Comparison of ENCODE assay signal across 25 mouse cellular contexts in the genomic region with DNA sequence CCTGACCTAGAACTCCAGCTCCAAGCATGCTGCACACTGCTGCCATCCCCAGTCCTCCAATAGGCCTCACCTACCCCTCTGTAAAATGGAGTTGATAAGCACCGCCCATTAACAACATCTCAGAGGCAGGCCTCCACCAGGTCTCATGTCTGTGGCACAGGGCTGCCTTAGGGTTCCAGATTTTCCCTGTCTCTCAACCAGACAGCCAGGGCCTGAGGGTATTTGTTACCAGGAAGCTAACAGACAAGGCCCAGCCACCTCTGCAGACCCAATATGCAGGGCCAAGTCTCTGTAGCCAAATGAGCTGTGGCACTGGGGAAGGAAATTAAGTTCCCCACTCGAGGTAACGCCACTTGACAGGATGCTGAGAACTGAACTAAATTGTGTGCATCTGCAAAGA. TPM values are rescaled to one million over a fixed set of nuclear protein-coding genes. Genes with fewer than 3 reads are reported as not detected.
DNase-seq lines count a peak whose midpoint lies in the region; ATAC-seq and TF ChIP-seq lines count a peak whose summit lies in the region.
"Had no signal": no experiment of that assay in that cellular context is flagged by ENCODE, and none has a peak within 500 bp of the region (broad histone marks: within the 10 kb centered on the region; RNA-seq: fewer than 3 reads in every experiment).

No protein-coding gene starts in this region.

- H3K27ac ChIP-seq in gastrocnemius, adult 2 months = peak overlapping the region; percentile 98
- peak overlapping the region; percentile 27; the same call in 1 of the 2 replicates for H3K27ac ChIP-seq in kidney, postnatal 0 days
- peak overlapping the region; percentile 27; the same call in 1 of the 2 replicates for H3K27ac ChIP-seq in midbrain, embryonic 12.5 days (replicated peaks)
- no peak overlapping the region for H3K27ac ChIP-seq in midbrain, postnatal 0 days (ENCODE audit: low read depth, low read length)
- 0 out of 2 replicates have a peak overlapping the region, but pooled peaks have one; percentile 3 for H3K27ac ChIP-seq in brown adipose tissue, adult 24 weeks (replicated peaks; ENCODE audit: low read depth, low read length)
- H3K27ac ChIP-seq: liver, embryonic 14.5 days had no signal

- DNase-seq in gastrocnemius, adult 2 months = no peak
- no peak for DNase-seq in gastrocnemius, postnatal 36 days
- no peak for DNase-seq in kidney, postnatal 0 days (ENCODE audit: low spot score)
- DNase-seq in kidney, postnatal 4 days = no peak
- DNase-seq in midbrain, postnatal 0 days (ENCODE audit: low spot score) = no peak
- DNase-seq in spleen, postnatal 36 days (ENCODE audit: low spot score in 2 of 2) = no peak
- DNase-seq: adrenal gland, postnatal 36 days; forebrain, postnatal 0 days; heart, postnatal 10 days; kidney, adult 8-10 months; lung, postnatal 10 days; thymus, postnatal 25 days had no signal

- intact Hi-C loops in gastrocnemius, adult 2 months (cut with DNase I) = loop anchor here (5.0 kb wide), 2 partner anchors 36 to 96 kb away; a partner anchor contains a TSS
- intact Hi-C loops in gastrocnemius, postnatal 36 days (cut with DNase I) = loop anchor here (5.0 kb wide), 1 partner anchor 66 kb away; a partner anchor contains a TSS

- no peak for ATAC-seq in kidney, postnatal 0 days (replicated peaks; ENCODE audit: low FRiP score, low read depth)
- no peak for ATAC-seq in midbrain, embryonic 12.5 days (ENCODE audit: low FRiP score, low read depth)
- no peak for ATAC-seq in midbrain, postnatal 0 days (ENCODE audit: low FRiP score)
- ATAC-seq: hindbrain, embryonic 16.5 days had no signal

- H3K9me3 ChIP-seq in kidney, postnatal 0 days (replicated peaks; ENCODE audit: low read length) = no peaks in the 10 kb centered on the region
- H3K9me3 ChIP-seq in midbrain, embryonic 12.5 days = no peaks in the 10 kb centered on the region
- H3K9me3 ChIP-seq in midbrain, postnatal 0 days (ENCODE audit: low read length) = no peaks in the 10 kb centered on the region
- H3K9me3 ChIP-seq: G1E had no signal

- no peak for TF ChIP-seq CTCF in gastrocnemius, adult 2 months (IDR thresholded peaks at IDR 0.05)
- no peak for TF ChIP-seq CTCF in kidney, postnatal 0 days (IDR thresholded peaks at IDR 0.05; ENCODE audit: low read depth)
- no peak for TF ChIP-seq CTCF in midbrain, postnatal 0 days (IDR thresholded peaks at IDR 0.05)

- no peak overlapping the region for H3K4me2 ChIP-seq in kidney, postnatal 0 days (ENCODE audit: low read length)
- H3K4me2 ChIP-seq in midbrain, embryonic 12.5 days (replicated peaks) = no peak overlapping the region
- no peak overlapping the region for H3K4me2 ChIP-seq in midbrain, postnatal 0 days (ENCODE audit: low read depth, low read length, poor library complexity, severe bottlenecking)

- no peaks in the 10 kb centered on the region for H3K27me3 ChIP-seq in kidney, postnatal 0 days (ENCODE audit: insufficient read depth, low read length)
- H3K27me3 ChIP-seq in midbrain, embryonic 12.5 days = no peaks in the 10 kb centered on the region
- H3K27me3 ChIP-seq in midbrain, postnatal 0 days (ENCODE audit: insufficient read depth, low read length) = no peaks in the 10 kb centered on the region

- H3K4me3 ChIP-seq in gastrocnemius, adult 2 months = peak overlapping the region; percentile 72
- H3K4me3 ChIP-seq in kidney, postnatal 0 days (replicated peaks; ENCODE audit: low read depth, low read length) = no peak overlapping the region
- no peak overlapping the region for H3K4me3 ChIP-seq in midbrain, embryonic 12.5 days
- no peak overlapping the region for H3K4me3 ChIP-seq in midbrain, postnatal 0 days (ENCODE audit: low read depth, low read length)
- no peak overlapping the region for H3K4me3 ChIP-seq in brown adipose tissue, adult 24 weeks (ENCODE audit: insufficient read depth, low read depth, low read length)

- H3K36me3 ChIP-seq in kidney, postnatal 0 days (ENCODE audit: insufficient read depth, low read length) = peaks cover 22% of the 10 kb centered on the region
- peaks cover 69% of the 10 kb centered on the region for H3K36me3 ChIP-seq in midbrain, embryonic 12.5 days
- H3K36me3 ChIP-seq in midbrain, postnatal 0 days (ENCODE audit: insufficient read depth, low read length) = peaks cover 25% of the 10 kb centered on the region

- WGBS in kidney, postnatal 0 days = 83% methylated on average over 3 of the region's 3 CpGs
- 86% methylated on average over 3 of the region's 3 CpGs for WGBS in midbrain, embryonic 12.5 days
- 93% methylated on average over 3 of the region's 3 CpGs for WGBS in midbrain, postnatal 0 days

- peaks cover 31% of the 10 kb centered on the region; the same call in 1 of the 2 replicates for H3K4me1 ChIP-seq in kidney, postnatal 0 days (replicated peaks; ENCODE audit: insufficient read depth, low read length)
- H3K4me1 ChIP-seq in midbrain, embryonic 12.5 days = peaks cover 59% of the 10 kb centered on the region
- H3K4me1 ChIP-seq in midbrain, postnatal 0 days (ENCODE audit: insufficient read depth, low read length) = peaks cover 29% of the 10 kb centered on the region
- peaks cover 39% of the 10 kb centered on the region for H3K4me1 ChIP-seq in brown adipose tissue, adult 24 weeks (ENCODE audit: control insufficient read depth, insufficient read depth, insufficient read length, low read length)

- H3K9ac ChIP-seq in kidney, postnatal 0 days (ENCODE audit: low read depth, low read length) = no peak overlapping the region
- H3K9ac ChIP-seq in midbrain, embryonic 12.5 days (replicated peaks) = no peak overlapping the region
- H3K9ac ChIP-seq in midbrain, postnatal 0 days (replicated peaks; ENCODE audit: low read length, poor library complexity, severe bottlenecking) = no peak overlapping the region
- H3K9ac ChIP-seq: forebrain, postnatal 0 days; liver, embryonic 14.5 days had no signal

RNA-seq across cellular contexts. Expression of a gene that starts 5.7 kb away (rescaled TPM):
- 100 to 1,000 TPM in 1 of 2 experiments, 10 to 100 TPM in 1; 97.6 to 119 TPM for total RNA-seq in gastrocnemius, adult 2 months (2021)
- total RNA-seq in gastrocnemius, postnatal 36 days (2021) = 100 to 1,000 TPM in 1 of 2 experiments, 10 to 100 TPM in 1; 99.1 to 112 TPM
- polyA plus RNA-seq in kidney, postnatal 0 days (2015; fragmentation: Nextera tagmentation; extraction: Ambion mirVana) = 64.4 and 65.4 TPM in 2 replicates
- polyA plus RNA-seq in midbrain, embryonic 12.5 days (2016; fragmentation: Nextera tagmentation; extraction: Ambion mirVana) = 94.2 and 100 TPM in 2 replicates
- total RNA-seq in midbrain, postnatal 0 days (2014; rRNA removed) = 104 and 116 TPM in 2 replicates
- polyA plus RNA-seq in midbrain, postnatal 0 days (2015; fragmentation: Nextera tagmentation; extraction: Ambion mirVana) = 80.7 and 85.6 TPM in 2 replicates
- polyA plus RNA-seq in brown adipose tissue, adult 24 weeks (2012; ENCODE audit: insufficient read depth, insufficient read length, missing spikeins) = 22.6 and 23.9 TPM in 2 replicates

RNA-seq across cellular contexts. Expression of a gene that starts 7.4 kb away (rescaled TPM):
- total RNA-seq in gastrocnemius, adult 2 months (2021) = not detected
- total RNA-seq in gastrocnemius, postnatal 36 days (2021) = not detected
- polyA plus RNA-seq in kidney, postnatal 0 days (2015; fragmentation: Nextera tagmentation; extraction: Ambion mirVana) = not detected in 2 replicates
- polyA plus RNA-seq in midbrain, embryonic 12.5 days (2016; fragmentation: Nextera tagmentation; extraction: Ambion mirVana) = 0.18 and 0.27 TPM in 2 replicates
- not detected in 2 replicates for total RNA-seq in midbrain, postnatal 0 days (2014; rRNA removed)
- 0.29 and 0.30 TPM in 2 replicates for polyA plus RNA-seq in midbrain, postnatal 0 days (2015; fragmentation: Nextera tagmentation; extraction: Ambion mirVana)
- not detected in 2 replicates for polyA plus RNA-seq in brown adipose tissue, adult 24 weeks (2012; ENCODE audit: insufficient read depth, insufficient read length, missing spikeins)
- total RNA-seq: adrenal gland, postnatal 36 days; common myeloid progenitor, adult 5-6 weeks; forebrain, postnatal 0 days; G1E; gastrocnemius, adult 18-20 months; heart, adult 8-10 months; heart, postnatal 10 days; layer of hippocampus, adult 18-20 months; left cerebral cortex, postnatal 36 days had no signal
- polyA plus RNA-seq: G1E; liver, embryonic 14.5 days; neural tube, embryonic 11.5 days; stomach, embryonic 14.5 days had no signal

RNA-seq across cellular contexts. Expression of a gene that starts 17.8 kb away (rescaled TPM):
- 1 to 10 TPM; 5.7 to 6.5 TPM for total RNA-seq in gastrocnemius, adult 2 months (2021)
- 1 to 10 TPM; 8.5 to 9.3 TPM for total RNA-seq in gastrocnemius, postnatal 36 days (2021)
- polyA plus RNA-seq in kidney, postnatal 0 days (2015; fragmentation: Nextera tagmentation; extraction: Ambion mirVana) = 74.0 and 75.0 TPM in 2 replicates
- 82.9 and 83.0 TPM in 2 replicates for polyA plus RNA-seq in midbrain, embryonic 12.5 days (2016; fragmentation: Nextera tagmentation; extraction: Ambion mirVana)
- total RNA-seq in midbrain, postnatal 0 days (2014; rRNA removed) = 60.5 and 65.6 TPM in 2 replicates
- 138 and 142 TPM in 2 replicates for polyA plus RNA-seq in midbrain, postnatal 0 days (2015; fragmentation: Nextera tagmentation; extraction: Ambion mirVana)
- 13.6 and 21.4 TPM in 2 replicates for polyA plus RNA-seq in brown adipose tissue, adult 24 weeks (2012; ENCODE audit: insufficient read depth, insufficient read length, missing spikeins)

RNA-seq across cellular contexts. Expression of a gene that starts 20.0 kb away (rescaled TPM):
- total RNA-seq in gastrocnemius, adult 2 months (2021) = under 1 TPM in 1 of 2 experiments, not detected in 1; 0.18 TPM
- not detected for total RNA-seq in gastrocnemius, postnatal 36 days (2021)
- 0.30 and 0.54 TPM in 2 replicates for polyA plus RNA-seq in kidney, postnatal 0 days (2015; fragmentation: Nextera tagmentation; extraction: Ambion mirVana)
- 0.59 TPM in 1 of 2 replicates, not detected in the other for polyA plus RNA-seq in midbrain, embryonic 12.5 days (2016; fragmentation: Nextera tagmentation; extraction: Ambion mirVana)
- total RNA-seq in midbrain, postnatal 0 days (2014; rRNA removed) = 2.0 TPM in 1 of 2 replicates, not detected in the other
- not detected in 2 replicates for polyA plus RNA-seq in midbrain, postnatal 0 days (2015; fragmentation: Nextera tagmentation; extraction: Ambion mirVana)
- not detected in 2 replicates for polyA plus RNA-seq in brown adipose tissue, adult 24 weeks (2012; ENCODE audit: insufficient read depth, insufficient read length, missing spikeins)
- total RNA-seq: adrenal gland, postnatal 36 days; common myeloid progenitor, adult 5-6 weeks; forebrain, postnatal 0 days; G1E; heart, adult 8-10 months; layer of hippocampus, adult 18-20 months; left cerebral cortex, postnatal 36 days had no signal
- polyA plus RNA-seq: embryonic facial prominence, embryonic 14.5 days; forebrain, postnatal 0 days; G1E; hindbrain, embryonic 16.5 days; neural tube, embryonic 11.5 days; stomach, embryonic 14.5 days had no signal

RNA-seq across cellular contexts. Expression of a gene that starts 20.0 kb away (rescaled TPM):
- not detected for total RNA-seq in gastrocnemius, adult 2 months (2021)
- under 1 TPM; 0.57 to 0.69 TPM for total RNA-seq in gastrocnemius, postnatal 36 days (2021)
- polyA plus RNA-seq in kidney, postnatal 0 days (2015; fragmentation: Nextera tagmentation; extraction: Ambion mirVana) = 17.6 and 23.5 TPM in 2 replicates
- polyA plus RNA-seq in midbrain, embryonic 12.5 days (2016; fragmentation: Nextera tagmentation; extraction: Ambion mirVana) = 5.1 and 11.1 TPM in 2 replicates
- 4.3 and 20.6 TPM in 2 replicates for total RNA-seq in midbrain, postnatal 0 days (2014; rRNA removed)
- 17.6 and 20.4 TPM in 2 replicates for polyA plus RNA-seq in midbrain, postnatal 0 days (2015; fragmentation: Nextera tagmentation; extraction: Ambion mirVana)
- not detected in 2 replicates for polyA plus RNA-seq in brown adipose tissue, adult 24 weeks (2012; ENCODE audit: insufficient read depth, insufficient read length, missing spikeins)
- total RNA-seq: gastrocnemius, adult 18-20 months; heart, postnatal 10 days had no signal
